Mouse (Mus musculus) midbrain, postnatal 0 days (tissue): ENCODE measurements around the gene Stard3nl. TPM values are rescaled to one million over a fixed set of nuclear protein-coding genes. Genes with fewer than 3 reads are reported as not detected.

Source experiments
- ATAC-seq: fragments of 200-750 bp; cut with Nextera tagmentation; 2 replicates; pipeline ENCODE4 v1.8.0; 2017; ENCODE audit warnings: moderate number of reproducible peaks, mild to moderate bottlenecking, moderate TSS enrichment, moderate library complexity; ENCODE audit not compliant: low FRiP score
- DNase-seq: peaks from one replicate; pipeline ENCODE4 v3.0.0-alpha.2; 2015; ENCODE audit warnings: low spot score
- H3K27ac ChIP-seq: fragments of 300-500 bp; sonication (generic); 2 replicates; pipeline ENCODE4 v1.5.1; 2014; ENCODE audit warnings: low read depth, mild to moderate bottlenecking, low read length, mixed read lengths
- H3K27me3 ChIP-seq: fragments of 300-500 bp; sonication (generic); 2 replicates; pipeline ENCODE4 v1.6.1; 2014; ENCODE audit warnings: low read length, control low read depth, mixed read lengths; ENCODE audit not compliant: insufficient read depth
- H3K36me3 ChIP-seq: fragments of 300-500 bp; sonication (generic); 2 replicates; pipeline ENCODE4 v1.6.1; 2014; ENCODE audit warnings: low read length, control low read depth, mixed read lengths; ENCODE audit not compliant: insufficient read depth
- H3K4me1 ChIP-seq: fragments of 300-500 bp; sonication (generic); 2 replicates; pipeline ENCODE4 v1.6.1; 2014; ENCODE audit warnings: mild to moderate bottlenecking, control low read depth, antibody characterized with exemption, low read length, mixed read lengths; ENCODE audit not compliant: insufficient read depth
- H3K4me2 ChIP-seq: fragments of 300-500 bp; sonication (generic); 2 replicates; pipeline ENCODE4 v1.6.1; 2014; ENCODE audit warnings: low read depth, mild to moderate bottlenecking, low read length, mixed read lengths; ENCODE audit not compliant: poor library complexity, severe bottlenecking
- H3K4me3 ChIP-seq: fragments of 300-500 bp; sonication (generic); 2 replicates; pipeline ENCODE4 v1.5.1; 2014; ENCODE audit warnings: low read depth, mild to moderate bottlenecking, low read length, moderate library complexity
- H3K9ac ChIP-seq: fragments of 300-500 bp; sonication (generic); replicated peaks from 2 replicates; pipeline ENCODE4 v1.6.1; 2014; ENCODE audit warnings: mild to moderate bottlenecking, low read length, moderate library complexity, mixed read lengths; ENCODE audit not compliant: poor library complexity, severe bottlenecking
- H3K9me3 ChIP-seq: fragments of 300-500 bp; sonication (generic); 2 replicates; pipeline ENCODE4 v1.6.1; 2016; ENCODE audit warnings: low read length, control low read depth
- CTCF ChIP-seq: IDR thresholded peaks from 2 replicates; pipeline ENCODE4 v1.5.1; 2016; ENCODE audit warnings: antibody characterized with exemption, mild to moderate bottlenecking
- WGBS: fragments of 180-500 bp; shearing (Covaris S2); extraction: QIAGEN DNeasy Blood & Tissue Kit; methylation state at CpG from one replicate; pipeline ENCODE4 v1.1.7; 2014; 5-methylcytosine and 5-hydroxymethylcytosine counted together
- polyA plus RNA-seq: library from polyadenylated mRNA; unstranded; fragments of >200 nt; fragmentation: Nextera tagmentation; extraction: Ambion mirVana; gene quantifications from 2 replicates; pipeline ENCODE4 v1.2.1, GENCODE M21; 2015
- total RNA-seq: library from RNA; depleted of rRNA; stranded (reverse); fragments of >200 nt; gene quantifications from 2 replicates; pipeline ENCODE4 v1.2.3, GENCODE M21; 2014

Stard3nl gene
- total and polyA plus RNA-seq, 2 experiments from 2014 or later: 71.6 to 215 TPM

GRCm38 (mm10) chr13:19372133-19372729 is 23.4 kb downstream of the Stard3nl start:
- peaks cover 44% of the 10 kb centered on the region for H3K36me3 ChIP-seq
- no peak overlapping the region for H3K4me3 ChIP-seq
- H3K9ac ChIP-seq: no peak overlapping the region
- WGBS: 11% methylated on average over 8 of the region's 8 CpGs
- no peaks in the 10 kb centered on the region for H3K27me3 ChIP-seq
- ATAC-seq (0 out of 2 replicates have a peak, but pooled peaks have one; percentile 17), DNase-seq (no peak)
- no peak overlapping the region for H3K27ac ChIP-seq
- H3K9me3 ChIP-seq: no peaks in the 10 kb centered on the region
- no peaks in the 10 kb centered on the region for H3K4me1 ChIP-seq
- TF ChIP-seq CTCF: no peak
- H3K4me2 ChIP-seq: no peak overlapping the region

GRCm38 (mm10) chr13:19368817-19369216 is 26.8 kb downstream of the Stard3nl start:
- no peaks in the 10 kb centered on the region for H3K9me3 ChIP-seq
- no peak overlapping the region for H3K4me2 ChIP-seq
- DNase-seq: no peak
- ATAC-seq: no peak
- H3K27ac ChIP-seq: no peak overlapping the region
- no peaks in the 10 kb centered on the region for H3K4me1 ChIP-seq
- WGBS: 90% methylated on average over 6 of the region's 6 CpGs
- H3K36me3 ChIP-seq: peaks cover 43% of the 10 kb centered on the region
- TF ChIP-seq CTCF: no peak
- H3K4me3 ChIP-seq: no peak overlapping the region
- no peaks in the 10 kb centered on the region for H3K27me3 ChIP-seq
- no peak overlapping the region for H3K9ac ChIP-seq

- no peak overlapping the region for H3K4me2 ChIP-seq
- no peaks in the 10 kb centered on the region for H3K4me1 ChIP-seq
- peaks cover 40% of the 10 kb centered on the region for H3K36me3 ChIP-seq
- WGBS: 80% methylated on average over 7 of the region's 7 CpGs
- DNase-seq (peak; percentile 52), ATAC-seq (no peak)
- no peaks in the 10 kb centered on the region for H3K27me3 ChIP-seq
- H3K9me3 ChIP-seq: no peaks in the 10 kb centered on the region
- H3K4me3 ChIP-seq: no peak overlapping the region
- H3K27ac ChIP-seq: no peak overlapping the region
- no peak for TF ChIP-seq CTCF
- no peak overlapping the region for H3K9ac ChIP-seq
Measured at GRCm38 (mm10) chr13:19367536-19367935, 28.1 kb downstream of the Stard3nl start.

- no peak for DNase-seq
- no peak for ATAC-seq
- TF ChIP-seq CTCF: no peak
- Histone ChIP-seq H3K9ac (no peak overlapping the region), H3K9me3 (no peaks in the 10 kb centered on the region), H3K27me3 (no peaks in the 10 kb centered on the region), H3K36me3 (peaks cover 40% of the 10 kb centered on the region), H3K4me2 (no peak overlapping the region), H3K4me3 (no peak overlapping the region), H3K4me1 (no peaks in the 10 kb centered on the region), H3K27ac (no peak overlapping the region)
- WGBS: 84% methylated on average over 2 of the region's 2 CpGs
Measured at GRCm38 (mm10) chr13:19366866-19367265, 28.7 kb downstream of the Stard3nl start.

GRCm38 (mm10) chr13:19365596-19365995 is 30.0 kb downstream of the Stard3nl start:
- H3K27me3 ChIP-seq: no peaks in the 10 kb centered on the region
- H3K9me3 ChIP-seq: no peaks in the 10 kb centered on the region
- H3K4me3 ChIP-seq: no peak overlapping the region
- no peak overlapping the region for H3K4me2 ChIP-seq
- H3K36me3 ChIP-seq: peaks cover 29% of the 10 kb centered on the region
- H3K4me1 ChIP-seq: no peaks in the 10 kb centered on the region
- no peak overlapping the region for H3K27ac ChIP-seq
- 30% methylated on average over 4 of the region's 4 CpGs for WGBS
- H3K9ac ChIP-seq: no peak overlapping the region
- DNase-seq (peak; percentile 89), ATAC-seq (peak; percentile 76)
- TF ChIP-seq CTCF: peak; percentile 97

- H3K9ac ChIP-seq: no peak overlapping the region
- no peaks in the 10 kb centered on the region for H3K9me3 ChIP-seq
- 88% methylated on average over 11 of the region's 11 CpGs for WGBS
- TF ChIP-seq CTCF: peak; percentile 87
- H3K4me2 ChIP-seq: no peak overlapping the region
- H3K27ac ChIP-seq: no peak overlapping the region
- no peaks in the 10 kb centered on the region for H3K27me3 ChIP-seq
- DNase-seq: peak; percentile 82
- H3K36me3 ChIP-seq: peaks cover 22% of the 10 kb centered on the region
- H3K4me1 ChIP-seq: no peaks in the 10 kb centered on the region
- no peak for ATAC-seq
- no peak overlapping the region for H3K4me3 ChIP-seq
Measured at GRCm38 (mm10) chr13:19364245-19364772, 31.3 kb downstream of the Stard3nl start.
